Mouse (Mus musculus): Measurements from ENCODE around the gene Bcl2a1d. TPM values are rescaled to one million over a fixed set of nuclear protein-coding genes. Genes with fewer than 3 reads are reported as not detected.
"Not testable (repeated sequence)": the region's sequence is repeated elsewhere in the genome, so short reads cannot be mapped to it uniquely, and the experiment has no call there.

Gene Bcl2a1d
- polyA plus RNA-seq, 2 experiments: 0.15 TPM; not detected in 1

- not testable (repeated sequence) for DNase-seq (ENCODE audit: low spot score); H3K4me1 ChIP-seq (ENCODE audit: control insufficient read depth, insufficient read depth, low read length); H3K9me3 ChIP-seq (ENCODE audit: control insufficient read depth, low read length); ATAC-seq (ENCODE audit: low FRiP score, low read depth); H3K36me3 ChIP-seq (ENCODE audit: control insufficient read depth, insufficient read depth, low read length); H3K4me3 ChIP-seq (replicated peaks; ENCODE audit: low read length); H3K4me2 ChIP-seq (replicated peaks; ENCODE audit: low read depth, low read length, severe bottlenecking); H3K9ac ChIP-seq (ENCODE audit: low read depth, low read length, severe bottlenecking); H3K27ac ChIP-seq (replicated peaks; ENCODE audit: low read depth, low read length); H3K27me3 ChIP-seq (ENCODE audit: control insufficient read depth, insufficient read depth, low read length)
- WGBS: 92% methylated on average over 1 of the region's 1 CpGs
Observed at GRCm38 (mm10) chr9:88686719-88687118, 45.0 kb downstream of the Bcl2a1d start.

Other genes with a start within 250 kb of the Bcl2a1d start
- gene Syncrip, start 249.3 kb downstream of the Bcl2a1d start, polyA plus RNA-seq (2012; rRNA removed): 59.8 and 86.2 TPM in 2 replicates
- gene Syncrip, start 249.3 kb downstream of the Bcl2a1d start, polyA plus RNA-seq (2014; fragmentation: Nextera tagmentation; extraction: Ambion mirVana): 119 and 122 TPM in 2 replicates
- 8.2 TPM in 2 replicates for gene Zfp949, start 183.9 kb downstream of the Bcl2a1d start, polyA plus RNA-seq (2012; rRNA removed)
- gene Zfp949, start 183.9 kb downstream of the Bcl2a1d start, polyA plus RNA-seq (2014; fragmentation: Nextera tagmentation; extraction: Ambion mirVana): 10.1 and 12.4 TPM in 2 replicates
- 0.05 and 0.15 TPM in 2 replicates for gene Trim43a, start 151.0 kb downstream of the Bcl2a1d start, polyA plus RNA-seq (2012; rRNA removed)
- not detected in 2 replicates for gene Trim43a, start 151.0 kb downstream of the Bcl2a1d start, polyA plus RNA-seq (2014; fragmentation: Nextera tagmentation; extraction: Ambion mirVana)
- gene Mthfsl, start 11.6 kb downstream of the Bcl2a1d start, polyA plus RNA-seq (2012; rRNA removed): 24.5 and 29.5 TPM in 2 replicates
- 36.1 and 37.5 TPM in 2 replicates for gene Mthfsl, start 11.6 kb downstream of the Bcl2a1d start, polyA plus RNA-seq (2014; fragmentation: Nextera tagmentation; extraction: Ambion mirVana)
- 0.03 TPM in 1 of 2 replicates, not detected in the other for gene Trim43c, start 107.2 kb upstream of the Bcl2a1d start, polyA plus RNA-seq (2012; rRNA removed)
- 0.21 TPM in 1 of 2 replicates, not detected in the other for gene Trim43c, start 107.2 kb upstream of the Bcl2a1d start, polyA plus RNA-seq (2014; fragmentation: Nextera tagmentation; extraction: Ambion mirVana)
- 0.13 and 0.36 TPM in 2 replicates for gene Bcl2a1a, start 225.0 kb upstream of the Bcl2a1d start, polyA plus RNA-seq (2012; rRNA removed)
- gene Bcl2a1a, start 225.0 kb upstream of the Bcl2a1d start, polyA plus RNA-seq (2014; fragmentation: Nextera tagmentation; extraction: Ambion mirVana): not detected in 2 replicates

All from limb, embryonic 14.5 days (tissue).